Mouse (Mus musculus): ENCODE results near the gene Pepd. TPM values are rescaled to one million over a fixed set of nuclear protein-coding genes. Genes with fewer than 3 reads are reported as not detected.

Pepd gene
- total RNA-seq, 2 experiments from 2014 or later = 27.7 to 31.5 TPM

DNA sequence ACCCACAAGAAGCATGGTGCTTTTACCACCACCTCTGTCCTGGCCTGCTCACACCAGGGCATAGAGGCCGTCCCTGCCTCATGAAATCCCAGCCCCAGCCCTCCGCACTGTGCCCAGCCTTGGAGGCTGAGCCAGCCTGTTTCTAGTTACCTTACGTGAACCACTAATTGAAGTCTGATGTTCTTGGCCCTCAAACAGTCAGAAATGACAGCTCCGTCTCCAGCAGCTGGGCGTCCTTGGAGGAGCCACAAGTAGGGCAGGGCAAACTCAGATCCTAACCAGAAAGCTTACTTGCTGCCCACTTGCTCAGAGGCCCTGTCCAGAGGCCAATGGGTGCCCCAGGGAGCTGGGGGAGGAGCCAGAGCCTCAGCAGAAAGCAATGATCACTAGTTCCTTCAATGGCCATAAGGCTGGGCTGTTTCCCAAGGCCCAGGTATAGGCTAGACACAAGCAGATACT lies 130.6 kb downstream of the Pepd start:
- peak in 1 of 2 experiments; percentile 48 for DNase-seq (ENCODE audit: low spot score in 2 of 2)

DNA sequence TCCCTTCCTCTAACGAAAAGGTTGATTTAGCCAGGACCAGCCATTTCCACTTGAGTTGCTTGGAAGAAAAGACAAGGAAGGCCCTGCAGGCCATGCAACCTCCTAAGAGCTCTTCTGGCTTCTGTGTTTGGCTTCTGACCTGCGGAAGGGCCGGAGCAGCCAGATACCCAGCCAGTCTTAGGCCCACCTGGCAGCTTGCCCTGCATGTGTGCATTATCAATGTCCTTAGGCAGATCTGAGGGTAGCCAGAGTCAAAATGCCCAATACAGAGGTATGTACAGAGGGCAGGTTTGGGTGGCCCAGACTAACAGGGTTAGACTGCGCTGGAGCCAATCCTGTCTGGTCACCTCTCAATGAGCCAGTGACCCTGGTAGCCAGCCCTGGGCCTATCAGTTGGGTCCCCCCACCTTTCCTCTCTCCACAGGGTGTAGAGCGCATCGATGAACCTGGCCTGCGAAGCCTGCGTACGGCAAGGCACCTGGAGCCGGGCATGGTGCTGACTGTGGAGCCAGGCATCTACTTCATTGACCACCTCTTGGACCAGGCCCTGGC lies 131.2 kb downstream of the Pepd start:
- no peak for DNase-seq (ENCODE audit: low spot score in 2 of 2)
- intact Hi-C loops (cut with DNase I) = no loop called here

More for the DNA sequence above, 130.6 kb downstream of the Pepd start:
- intact Hi-C loops (cut with DNase I) = no loop called here

DNA sequence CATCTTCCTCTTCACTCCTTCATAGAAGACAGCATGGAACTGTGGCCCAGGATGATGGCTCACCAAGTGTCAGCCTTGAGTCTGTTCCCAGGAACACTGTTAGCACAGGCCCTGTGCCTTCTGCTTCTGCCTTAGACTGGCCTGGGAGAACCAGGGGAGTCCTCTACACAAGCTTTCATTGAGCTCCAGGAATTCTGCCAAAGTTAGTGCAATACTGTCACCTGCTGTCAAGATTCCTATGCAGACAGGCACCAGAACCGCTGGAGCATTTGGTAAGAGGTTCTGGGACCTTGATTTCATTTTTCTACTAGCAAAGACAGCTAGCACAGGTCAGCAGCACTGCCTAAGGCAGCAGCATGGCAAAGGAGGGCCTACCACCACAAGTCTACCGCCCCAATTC lies 132.5 kb downstream of the Pepd start:
- DNase-seq (ENCODE audit: low spot score in 2 of 2) = no peak
- intact Hi-C loops (cut with DNase I) = no loop called here

DNA sequence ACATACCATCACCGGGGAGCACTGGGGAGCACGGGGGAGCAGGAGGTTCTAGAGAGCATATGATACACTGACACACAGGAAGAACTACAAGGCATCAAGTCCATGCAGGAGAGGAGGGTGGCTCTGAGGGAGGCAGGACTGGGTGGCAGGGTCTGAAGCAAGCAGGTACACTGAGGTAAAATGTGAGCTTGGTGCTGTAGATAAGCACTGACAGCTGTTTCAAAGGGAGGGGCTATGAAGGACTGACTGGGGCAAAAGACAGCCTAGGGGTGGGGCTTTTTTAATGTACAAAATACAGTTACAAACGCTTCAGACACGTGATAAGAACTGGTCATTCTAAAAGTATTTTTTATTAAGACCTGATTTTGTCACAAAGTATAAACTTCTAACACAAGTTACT lies 133.9 kb downstream of the Pepd start:
- intact Hi-C loops (cut with DNase I) = no loop called here
- DNase-seq (ENCODE audit: low spot score in 2 of 2) = no peak

DNA sequence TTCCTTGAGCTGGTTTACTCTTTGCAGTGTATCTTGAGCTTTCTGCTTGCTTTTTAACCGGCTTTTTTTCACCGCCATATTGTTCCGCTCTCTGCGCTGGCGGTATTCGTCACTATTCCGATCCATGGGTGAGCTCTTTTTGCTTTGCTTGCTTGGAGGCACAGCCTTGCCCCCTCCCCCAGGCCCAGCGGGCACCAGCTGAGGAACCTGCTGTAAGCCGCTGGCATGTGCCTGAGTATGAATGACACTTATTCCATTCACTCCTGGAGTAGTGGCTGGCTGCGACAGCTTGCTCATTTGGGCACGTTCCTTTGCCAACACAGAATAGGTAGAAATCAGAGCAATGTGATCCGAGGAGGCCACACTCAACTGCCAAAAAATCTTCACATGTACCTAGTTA lies 138.4 kb downstream of the Pepd start:
- intact Hi-C loops (cut with DNase I) = no loop called here

DNA sequence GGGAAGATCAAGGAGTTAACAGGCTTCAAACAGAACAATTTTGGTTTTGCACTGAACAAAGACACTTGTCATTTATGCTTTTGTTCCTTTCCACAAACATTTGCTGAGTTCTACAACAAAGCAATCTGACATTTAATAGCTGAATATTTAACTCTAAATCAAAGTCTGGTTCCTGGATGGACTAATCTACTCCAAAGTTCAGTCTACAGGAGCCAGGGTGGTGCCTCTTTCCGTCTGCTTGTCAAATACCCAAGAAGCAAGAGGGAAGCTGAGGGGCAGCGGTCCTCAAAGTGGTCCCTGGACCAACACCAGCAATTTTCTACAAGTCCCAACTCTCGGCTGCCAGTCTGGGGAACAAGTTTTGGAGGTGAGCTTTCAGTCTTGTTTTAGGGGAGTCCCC lies 141.0 kb downstream of the Pepd start:
- intact Hi-C loops (cut with DNase I) = no loop called here
- DNase-seq (ENCODE audit: low spot score in 2 of 2) = no peak

More for the DNA sequence above, 138.4 kb downstream of the Pepd start:
- DNase-seq (ENCODE audit: low spot score in 2 of 2) = no peak

DNA sequence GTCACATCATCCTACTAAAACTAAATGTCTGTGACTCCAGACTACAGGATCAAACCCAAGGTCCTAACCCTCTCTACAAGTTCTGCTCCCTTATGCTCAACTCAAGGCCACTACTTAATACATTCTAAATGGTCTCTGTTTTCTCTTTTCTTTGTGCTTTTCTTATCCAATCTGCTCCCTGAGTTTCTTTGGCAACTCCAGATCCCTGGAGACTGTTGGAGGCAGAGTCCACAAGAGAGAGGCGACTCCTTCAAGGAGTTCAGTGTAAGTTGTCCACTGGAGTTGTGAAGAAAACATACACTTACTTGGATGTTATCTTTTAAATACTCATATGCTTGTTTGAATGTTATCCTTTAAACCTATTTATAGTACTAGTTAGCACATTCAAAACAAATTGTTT lies 142.1 kb downstream of the Pepd start:
- intact Hi-C loops (cut with DNase I) = no loop called here
- DNase-seq (ENCODE audit: low spot score in 2 of 2) = no peak

DNA sequence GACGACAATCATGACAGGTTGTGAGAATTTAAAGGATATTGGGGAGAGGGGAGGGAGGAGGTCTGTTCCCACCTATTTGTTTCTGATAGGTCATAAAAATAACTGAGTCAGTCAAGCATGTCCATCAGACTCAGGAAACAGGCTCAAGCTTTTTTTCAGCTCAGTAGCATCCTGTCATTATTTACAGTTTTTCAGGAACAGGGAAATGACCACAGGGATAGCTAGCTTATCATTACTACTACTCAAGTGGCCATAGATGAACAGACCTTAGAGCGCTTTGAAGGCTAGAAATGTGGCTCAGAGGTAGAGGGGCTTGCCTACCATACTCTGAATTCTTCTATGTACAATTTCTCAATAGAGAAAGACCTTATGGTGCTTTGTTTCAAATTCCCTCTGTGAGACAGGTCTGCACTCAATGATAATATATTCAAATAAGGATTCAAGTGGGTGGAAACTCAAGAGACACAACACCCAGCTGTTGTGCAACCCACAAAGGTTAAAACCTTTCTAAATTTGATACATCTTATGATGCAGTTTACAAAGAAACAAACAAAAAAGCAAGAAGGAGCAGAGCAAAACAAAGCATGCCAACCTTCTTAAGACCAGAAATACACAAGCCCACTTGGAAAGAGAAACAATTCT lies 142.9 kb downstream of the Pepd start:
- DNase-seq (ENCODE audit: low spot score in 2 of 2) = no peak
- intact Hi-C loops (cut with DNase I) = no loop called here

DNA sequence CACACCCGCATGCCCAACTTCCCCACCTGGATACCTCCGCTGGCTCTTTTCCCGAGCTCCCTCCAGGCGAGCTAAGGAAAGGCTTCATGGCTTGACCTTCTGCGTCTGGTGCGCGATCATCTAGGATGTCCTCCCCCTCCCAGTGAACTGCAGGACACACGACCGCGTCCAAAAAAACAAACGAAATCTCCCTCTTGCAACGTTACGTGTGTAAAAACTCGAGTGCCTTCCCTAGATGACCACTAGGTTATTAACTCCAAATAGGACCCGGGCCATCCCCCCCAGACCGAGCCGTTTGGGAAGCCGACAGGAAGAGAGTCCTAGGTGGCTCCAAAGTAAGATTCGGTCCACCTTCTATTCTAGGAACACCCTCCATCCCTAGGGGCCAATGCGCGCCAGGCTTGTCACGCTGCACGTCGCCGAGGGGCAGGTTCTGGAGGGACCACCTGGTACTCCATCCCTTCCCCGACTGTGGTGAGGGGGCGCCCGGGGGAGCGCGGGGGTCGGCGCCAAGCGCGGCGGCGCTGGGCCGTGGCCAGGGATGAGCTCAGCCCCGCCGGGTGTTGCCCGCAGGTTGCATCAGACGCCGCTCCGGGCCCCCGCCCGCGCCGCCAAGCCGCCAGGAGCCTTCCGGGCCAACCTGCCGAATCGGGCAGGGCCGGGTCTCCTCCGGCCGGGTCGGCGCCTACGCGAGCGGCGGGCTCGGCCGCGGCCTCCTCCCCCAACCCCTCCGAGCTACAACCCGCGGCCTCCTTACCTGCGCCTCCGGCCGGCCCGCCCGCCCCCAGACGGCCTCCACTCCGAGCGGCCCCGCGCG lies 143.6 kb downstream of the Pepd start:
- peak; percentile 64 to 80 for DNase-seq (ENCODE audit: low spot score in 2 of 2)
- intact Hi-C loops (cut with DNase I) = loop anchor here (2.0 kb wide), 1 partner anchor 63 kb away; the partner anchor contains the start of gene Cebpa

DNA sequence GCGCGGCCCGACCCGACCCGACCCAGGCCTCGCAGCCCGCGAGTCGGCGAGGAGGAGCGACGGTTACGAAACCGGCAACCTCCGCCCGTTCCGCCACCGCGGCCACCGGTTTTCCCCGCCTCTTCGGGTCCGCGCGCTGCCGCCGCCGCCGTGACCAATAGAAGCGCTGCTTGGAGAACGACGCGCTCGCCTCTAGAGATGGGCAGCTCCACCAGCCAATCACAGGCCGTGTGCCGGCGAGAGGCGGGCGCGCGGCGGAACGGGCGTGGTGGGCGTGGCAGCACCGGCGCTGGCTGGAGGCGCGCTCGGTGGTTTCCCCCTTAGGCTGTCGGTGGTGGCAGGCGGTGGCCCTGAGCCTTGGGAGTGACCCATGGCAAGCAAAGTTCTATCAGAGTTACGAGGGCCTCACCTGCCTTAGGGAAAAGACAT lies 144.3 kb downstream of the Pepd start, which contains the start of gene Cebpg:
TSS of gene Cebpg (minus strand) at position 138 of the 429 bp plus-strand sequence.
- intact Hi-C loops (cut with DNase I) = loop anchor here (2.0 kb wide), 1 partner anchor 62 kb away; the partner anchor contains the start of gene Cebpa
- DNase-seq (ENCODE audit: low spot score in 2 of 2) = peak; percentile 96 to 98

DNA sequence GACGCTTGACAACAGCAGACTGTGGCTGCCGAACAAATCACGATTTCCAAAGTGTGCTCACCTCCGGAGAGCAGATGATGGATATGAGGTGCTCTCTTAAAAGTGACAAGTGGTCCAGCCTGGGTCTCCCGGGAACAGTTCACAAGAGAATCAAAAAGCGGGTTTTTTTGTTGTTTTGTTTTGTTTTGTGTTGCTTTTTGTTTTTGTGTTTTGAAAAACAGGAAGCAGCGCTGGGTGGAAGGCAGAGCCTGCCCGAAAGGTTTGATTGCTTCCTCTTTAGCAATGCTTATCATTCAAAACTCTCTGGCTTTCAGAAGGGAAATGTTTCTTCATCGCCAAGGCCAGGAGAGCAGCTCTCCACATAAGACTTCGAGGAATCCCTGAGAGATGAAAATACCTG lies 144.8 kb downstream of the Pepd start:
- no peak for DNase-seq (ENCODE audit: low spot score in 2 of 2)
- intact Hi-C loops (cut with DNase I) = loop anchor here (2.0 kb wide), 1 partner anchor 62 kb away; the partner anchor contains the start of gene Cebpa

DNA sequence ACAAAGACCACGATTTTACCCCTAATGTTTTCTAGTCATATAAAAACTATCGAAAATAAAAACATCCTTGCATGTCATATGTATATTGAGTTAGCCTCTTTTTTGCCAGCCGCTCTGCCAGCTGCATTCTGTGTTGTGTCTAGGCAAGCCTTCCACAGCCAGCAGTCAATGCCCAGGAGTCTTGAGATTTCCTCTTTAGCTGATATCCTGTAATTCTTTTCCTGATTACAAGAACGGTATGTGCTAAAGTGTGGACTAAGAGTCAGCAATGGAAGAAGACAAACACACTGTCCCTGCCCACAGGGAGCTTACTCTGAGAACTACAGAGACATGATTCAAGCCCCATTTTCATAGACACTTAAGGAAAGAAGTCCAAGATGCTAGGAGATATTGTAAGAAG lies 145.4 kb downstream of the Pepd start:
- intact Hi-C loops (cut with DNase I) = loop anchor here (2.0 kb wide), 1 partner anchor 61 kb away; the partner anchor contains the start of gene Cebpa
- no peak for DNase-seq (ENCODE audit: low spot score in 2 of 2)

DNA sequence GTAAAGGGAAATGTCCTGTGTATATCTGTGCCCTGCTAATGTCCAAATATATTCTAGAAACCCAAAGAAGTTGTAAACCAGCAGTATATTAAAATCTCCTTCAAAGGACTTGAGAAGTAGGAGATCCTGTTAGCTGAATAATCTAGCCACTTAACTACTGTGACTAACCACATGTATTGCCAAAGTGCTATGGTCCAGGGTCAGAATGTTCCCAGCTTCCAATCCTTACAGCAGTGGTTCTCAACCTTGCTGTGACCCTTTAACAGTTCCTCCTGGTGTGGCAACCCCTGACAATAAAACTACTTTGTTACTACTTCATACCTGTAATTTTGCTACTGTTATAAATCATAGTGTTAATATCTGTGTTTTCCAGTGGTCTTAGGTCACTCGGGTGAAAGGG lies 146.2 kb downstream of the Pepd start:
- no peak for DNase-seq (ENCODE audit: low spot score in 2 of 2)
- intact Hi-C loops (cut with DNase I) = no loop called here

DNA sequence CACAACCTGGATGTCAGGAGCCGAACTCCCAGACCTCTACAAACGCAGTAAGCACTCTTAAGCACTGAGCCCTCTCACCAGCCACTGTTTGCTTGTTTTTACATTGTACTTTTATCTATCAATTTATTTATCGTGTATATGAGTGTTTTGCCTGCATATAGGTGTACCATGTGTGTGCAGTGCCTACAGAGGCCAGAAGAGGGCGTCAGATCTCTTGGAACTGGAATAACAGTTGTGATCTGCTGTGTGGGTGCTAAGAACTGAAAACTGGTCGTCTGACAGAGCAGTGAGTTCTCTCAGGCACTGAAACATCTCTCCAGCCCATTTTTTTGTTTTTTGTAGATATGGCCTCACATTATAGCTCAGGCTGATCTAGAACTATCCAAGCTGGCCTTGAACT lies 147.3 kb downstream of the Pepd start:
- intact Hi-C loops (cut with DNase I) = no loop called here
- DNase-seq (ENCODE audit: low spot score in 2 of 2) = no peak

DNA sequence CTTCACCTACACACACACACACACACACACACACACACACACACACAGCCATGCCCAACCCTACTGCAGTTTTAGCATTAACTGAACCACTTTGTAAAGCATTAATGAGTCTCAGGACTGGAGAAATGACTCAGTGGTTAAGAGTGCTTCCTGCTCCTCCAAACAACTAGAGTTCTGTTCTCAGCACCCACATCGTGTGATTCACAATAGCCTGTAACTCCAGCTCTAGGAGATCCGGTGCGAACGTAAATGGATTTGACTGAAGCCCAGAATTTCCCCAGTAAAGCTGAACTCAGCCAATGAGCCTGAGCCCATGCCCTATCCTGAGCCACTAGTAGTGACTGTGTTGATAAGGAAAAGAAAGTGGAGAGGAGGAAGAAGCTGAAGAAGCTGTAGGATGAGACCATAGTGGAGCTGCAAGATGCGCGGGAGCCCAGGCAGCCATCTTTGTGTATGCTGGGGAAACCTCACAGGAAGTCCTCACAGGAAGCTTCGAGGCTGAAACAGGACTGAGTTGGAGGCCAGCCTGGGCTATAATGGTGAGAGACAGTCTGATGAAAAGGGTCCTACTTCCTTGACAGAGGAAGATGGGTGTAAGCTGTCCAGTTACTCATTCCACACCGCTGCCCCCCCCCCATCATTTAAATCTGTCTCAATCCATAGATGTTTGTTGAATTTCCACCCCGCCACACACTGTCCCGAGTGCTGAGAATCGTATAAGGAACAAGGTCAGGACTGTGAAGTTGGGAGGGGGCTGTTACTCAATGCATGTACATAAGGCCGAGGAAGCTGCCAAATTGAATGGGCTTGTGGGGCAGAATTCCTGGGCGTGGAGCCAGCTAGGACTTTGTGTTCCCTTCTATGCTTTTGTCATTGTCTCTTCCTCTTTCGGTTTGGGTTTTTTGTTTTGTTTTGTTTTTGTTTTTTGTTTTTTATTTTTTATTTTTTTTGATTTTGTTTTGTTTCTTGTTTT lies 152.4 kb downstream of the Pepd start:
- intact Hi-C loops (cut with DNase I) = no loop called here
- DNase-seq (ENCODE audit: low spot score in 2 of 2) = peak; percentile 53 to 76

DNA sequence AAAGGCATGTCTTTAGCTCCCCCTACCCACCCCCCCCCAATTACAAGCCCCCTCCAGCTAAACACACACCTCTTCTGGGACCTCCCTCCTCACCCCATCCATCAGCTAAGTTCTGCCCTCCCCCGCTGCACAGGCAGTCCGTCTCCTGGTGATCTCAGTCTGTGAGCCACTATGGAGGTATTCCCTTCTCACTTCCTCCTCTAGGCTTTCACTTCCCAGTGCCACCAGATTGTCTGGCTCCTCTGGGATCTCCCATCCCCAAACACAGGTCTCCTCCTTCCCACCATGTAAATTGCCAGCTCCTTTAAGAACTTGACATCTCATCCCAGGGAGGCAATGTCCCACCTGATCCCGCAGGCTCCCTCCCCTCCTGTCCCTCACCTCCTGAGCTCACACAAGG lies 153.8 kb downstream of the Pepd start:
- no peak for DNase-seq (ENCODE audit: low spot score in 2 of 2)
- intact Hi-C loops (cut with DNase I) = no loop called here

DNA sequence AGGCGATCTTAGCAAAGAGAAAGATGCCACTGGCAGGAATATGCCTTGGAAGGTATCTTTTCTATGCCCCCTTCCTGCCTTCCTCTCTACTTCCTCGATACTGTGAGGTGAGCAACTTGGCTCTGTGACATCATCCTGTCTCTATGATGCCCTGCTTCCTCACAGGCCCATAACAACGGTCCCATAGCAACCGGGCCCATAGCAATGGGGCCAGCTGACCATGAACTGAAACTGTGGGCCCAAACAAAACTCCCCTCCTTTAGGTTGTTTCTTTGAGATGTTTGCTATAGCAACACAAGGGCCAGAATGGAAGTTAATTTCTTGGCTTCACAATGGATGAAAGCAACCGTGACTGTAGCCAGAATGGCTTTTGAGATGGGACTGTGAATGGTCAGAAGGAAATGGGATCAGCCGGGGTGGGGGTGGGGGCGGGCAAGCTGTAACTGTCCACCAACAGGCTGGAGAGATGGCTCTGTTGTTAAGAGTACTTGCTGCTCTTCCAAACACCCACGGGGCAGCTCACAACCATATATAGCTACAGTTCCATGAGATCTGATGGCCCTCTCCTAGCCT lies 154.5 kb downstream of the Pepd start:
- no peak for DNase-seq (ENCODE audit: low spot score in 2 of 2)
- intact Hi-C loops (cut with DNase I) = no loop called here

DNA sequence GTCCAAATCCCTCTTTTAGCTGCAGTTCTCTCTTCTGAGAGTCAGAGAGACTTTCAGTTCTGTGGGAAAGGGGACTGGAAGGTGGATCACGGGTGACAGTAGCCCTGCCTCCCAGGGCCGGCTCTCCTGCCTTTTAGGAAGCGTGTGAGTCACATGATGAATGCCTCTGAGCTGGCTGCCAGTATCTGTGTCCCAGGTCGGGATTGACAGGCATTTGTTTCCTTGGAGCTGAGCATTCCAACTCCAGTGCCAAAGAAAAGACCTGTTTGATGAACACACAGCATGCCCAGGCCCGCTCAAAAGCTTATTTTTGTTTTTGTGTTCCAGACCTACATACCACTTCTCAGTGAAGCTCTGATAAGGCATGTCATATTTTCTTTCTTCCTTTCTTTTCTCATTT lies 164.5 kb downstream of the Pepd start:
- intact Hi-C loops (cut with DNase I) = no loop called here
- DNase-seq (ENCODE audit: low spot score in 2 of 2) = no peak

DNA sequence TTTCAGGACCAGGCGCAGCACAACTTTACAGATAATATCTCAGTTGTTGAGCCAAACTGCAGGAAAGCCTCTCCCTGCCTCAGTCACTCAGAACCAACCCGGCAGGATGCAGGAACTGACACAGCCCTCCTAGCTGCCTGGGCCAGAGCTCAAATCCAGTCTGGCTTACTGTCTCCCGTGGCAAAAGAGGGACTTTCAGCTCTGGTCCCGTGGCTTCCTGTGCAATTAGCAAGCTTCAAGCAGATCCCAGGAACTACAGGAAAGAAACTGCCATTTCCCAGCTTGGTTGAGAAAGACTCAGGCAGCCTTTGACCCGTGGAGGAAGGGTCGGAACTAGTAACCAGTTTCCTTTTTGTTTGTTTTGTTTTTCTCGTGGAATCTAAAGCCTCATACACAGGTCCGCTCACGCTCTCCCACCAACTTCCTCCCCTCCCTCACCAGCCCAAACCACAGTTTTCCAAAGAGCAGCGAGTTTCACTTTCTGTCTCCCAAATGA lies 168.7 kb downstream of the Pepd start:
- DNase-seq (ENCODE audit: low spot score in 2 of 2) = no peak
- intact Hi-C loops (cut with DNase I) = no loop called here

Data from left cerebral cortex, postnatal 14 days (tissue).